Mouse (Mus musculus) embryo, embryonic 10.5 days (tissue): Measurements from ENCODE around the gene Gm49393.
"Not testable (repeated sequence)": the region's sequence is repeated elsewhere in the genome, so short reads cannot be mapped to it uniquely, and the experiment has no call there.

Experiments
- DNase-seq: peaks from one replicate; pipeline ENCODE4 v3.0.0-alpha.2; 2015; ENCODE audit warnings: low spot score

The Gm49393 gene

DNA sequence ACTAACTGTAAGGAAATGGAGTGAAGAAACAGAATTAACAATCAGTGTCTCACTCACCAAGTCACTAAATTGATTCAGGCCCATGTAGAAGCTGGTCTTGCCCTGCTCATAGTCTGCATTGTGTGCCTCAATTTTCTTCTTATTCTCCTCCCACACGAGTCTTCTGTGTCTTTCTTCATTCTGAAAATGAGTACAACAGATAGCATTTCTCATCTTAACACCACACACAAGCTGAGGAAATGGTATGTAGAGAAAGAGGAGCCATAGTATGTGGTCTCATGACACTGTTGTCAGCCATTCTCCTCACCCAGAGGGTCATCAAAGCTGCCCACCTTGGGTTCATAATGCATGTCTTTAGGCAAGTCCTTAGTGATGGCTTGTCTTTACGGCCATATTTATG lies at the start of gene Gm49393:
Gene Gm49393 (minus strand): TSS at position 101 of the 400 bp plus-strand sequence.
- not testable (repeated sequence) for DNase-seq

- not testable (repeated sequence) for DNase-seq
Observed at GRCm38 (mm10) chr13:60972319-60972718, 36.9 kb upstream of the Gm49393 start.

DNA sequence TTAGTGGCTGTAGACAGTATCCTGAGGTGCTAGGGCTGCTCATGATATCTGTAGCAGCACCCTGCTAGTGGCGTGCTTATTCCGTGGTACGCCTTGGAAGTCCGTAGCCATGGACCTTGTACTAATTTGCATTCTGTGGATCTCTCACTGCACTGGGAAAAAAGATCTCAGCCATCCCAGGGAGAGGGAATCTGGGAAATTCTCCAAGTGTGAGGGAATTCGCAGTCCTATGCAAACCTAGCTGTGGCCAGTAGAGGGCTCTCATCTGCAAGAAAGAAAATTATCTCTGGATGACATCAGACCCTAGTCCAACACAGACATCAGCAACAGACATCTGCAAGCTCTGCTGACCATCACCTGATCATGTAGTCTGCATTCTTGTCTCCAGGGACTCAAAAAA lies 28.6 kb upstream of the Gm49393 start:
- not testable (repeated sequence) for DNase-seq

DNA sequence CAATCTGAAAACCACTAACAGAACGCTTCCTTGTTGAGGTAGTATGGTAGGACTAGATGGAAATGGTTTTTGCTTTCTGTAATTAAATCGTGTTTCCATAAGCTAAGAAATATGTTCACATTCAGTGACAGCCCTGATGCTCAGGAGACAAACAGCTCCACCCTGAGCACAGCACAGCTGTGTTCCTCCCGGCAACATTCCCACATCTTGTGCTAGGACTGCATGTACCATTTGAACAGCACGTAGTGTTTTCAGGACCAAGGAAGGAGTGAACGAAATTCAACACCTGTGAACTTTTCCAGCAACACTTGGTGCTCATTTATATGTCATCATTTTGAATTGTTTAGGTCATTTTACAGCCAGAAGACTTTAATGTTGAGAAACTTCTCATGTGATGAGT lies 26.3 kb upstream of the Gm49393 start:
- DNase-seq = no peak

DNA sequence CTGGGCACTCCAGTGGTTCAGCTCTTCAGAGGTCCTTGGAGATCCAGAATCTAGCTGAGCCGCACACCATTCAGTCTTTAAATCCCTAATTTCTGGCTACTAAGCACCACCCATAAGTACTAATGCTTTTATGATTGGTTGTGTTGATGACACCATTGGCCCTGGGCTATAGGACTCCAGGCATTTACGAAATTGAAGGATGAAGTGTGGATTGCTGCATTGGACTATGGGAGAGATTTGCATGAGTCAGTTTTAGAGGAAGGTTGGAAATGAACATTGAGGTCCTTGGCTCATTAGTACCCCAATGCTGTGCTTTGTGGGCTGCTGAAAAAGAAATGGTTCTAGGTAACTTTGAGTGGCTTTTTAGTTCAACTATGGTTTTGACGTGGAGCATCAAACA lies 6.5 kb upstream of the Gm49393 start, which contains the start of gene Tpbpa:
Gene Tpbpa (minus strand): TSS at position 101 of the 400 bp plus-strand sequence.
- DNase-seq = not testable (repeated sequence)

DNA sequence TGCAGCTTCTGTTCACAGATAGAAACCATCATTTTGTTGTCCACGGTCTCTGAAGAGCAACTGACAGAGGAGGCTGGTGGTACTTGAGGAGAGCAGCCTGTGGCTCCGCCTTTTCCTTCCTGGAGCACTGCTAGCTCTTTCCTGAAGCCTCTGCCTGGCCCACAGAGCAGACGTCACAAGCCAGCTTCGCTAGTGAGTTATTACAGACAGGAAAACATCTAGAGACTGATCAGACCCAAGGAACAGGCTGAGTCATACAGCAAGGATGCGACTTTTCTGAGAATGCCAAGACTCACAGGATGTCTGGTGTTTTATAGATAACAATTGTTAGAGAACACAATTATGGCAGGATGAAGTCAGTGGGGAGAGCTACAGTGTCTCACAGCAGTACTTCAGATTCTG lies 1.1 kb upstream of the Gm49393 start, which contains the start of the genes Gm49391 and Ctla2a:
Gene Gm49391 (minus strand): TSS at position 72 of the 402 bp plus-strand sequence.
Gene Ctla2a (minus strand): TSS at position 126 of the 402 bp plus-strand sequence.
- peak; percentile 1 for DNase-seq

- not testable (repeated sequence) for DNase-seq
Observed at GRCm38 (mm10) chr13:60904780-60905179, 30.6 kb downstream of the Gm49393 start, which contains the start of gene Tpbpb. Gene Tpbpb (minus strand): TSS chr13:60904880.

DNA sequence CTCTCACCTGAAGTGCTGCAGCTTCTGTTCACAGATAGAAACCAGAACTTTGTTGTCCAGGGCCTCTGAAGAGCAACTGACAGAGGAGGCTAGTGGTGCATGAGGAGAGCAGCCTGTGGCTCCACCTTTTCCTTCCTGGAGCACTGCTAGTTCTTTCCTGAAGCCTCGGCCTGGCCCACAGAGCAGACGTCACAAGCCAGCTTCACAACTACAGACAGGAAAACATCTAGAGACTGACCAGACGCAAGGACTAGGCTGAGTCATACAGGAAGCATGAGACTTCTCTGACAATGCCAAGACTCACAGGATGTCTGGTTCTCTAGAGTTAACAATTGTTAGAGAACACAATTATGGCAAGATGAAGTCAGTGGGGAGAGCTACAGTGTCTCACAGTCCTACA lies 38.1 kb downstream of the Gm49393 start, which contains the start of gene Ctla2b:
Gene Ctla2b (minus strand): TSS at position 120 of the 400 bp plus-strand sequence.
- no peak for DNase-seq

GRCm38 (mm10) chr13:60896794-60897193 lies 38.6 kb downstream of the Gm49393 start, which contains the start of gene Gm49392:
Gene Gm49392 (minus strand): TSS chr13:60896894.
- DNase-seq = not testable (repeated sequence)

- DNase-seq = no peak
Observed at GRCm38 (mm10) chr13:60895406-60896160, 39.8 kb downstream of the Gm49393 start.

DNA sequence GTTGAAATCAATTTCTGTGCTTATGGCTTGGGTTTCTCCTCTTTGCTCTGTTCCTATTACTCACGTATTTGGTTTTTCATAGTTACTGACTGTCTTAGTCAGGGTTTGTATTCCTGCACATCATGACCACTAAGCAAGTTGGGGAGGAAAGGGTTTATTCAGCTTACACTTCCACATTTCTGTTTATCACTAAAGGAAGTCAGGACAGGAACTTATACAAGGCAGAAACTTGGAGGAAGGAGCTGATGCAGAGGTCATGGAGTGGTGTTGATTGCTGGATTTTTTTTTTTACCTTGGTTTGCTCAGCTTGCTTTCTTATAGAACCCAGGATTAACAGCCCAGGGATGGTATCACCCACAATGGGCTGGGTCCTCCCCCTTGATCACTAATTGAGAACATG lies 43.1 kb downstream of the Gm49393 start:
- no peak for DNase-seq

DNA sequence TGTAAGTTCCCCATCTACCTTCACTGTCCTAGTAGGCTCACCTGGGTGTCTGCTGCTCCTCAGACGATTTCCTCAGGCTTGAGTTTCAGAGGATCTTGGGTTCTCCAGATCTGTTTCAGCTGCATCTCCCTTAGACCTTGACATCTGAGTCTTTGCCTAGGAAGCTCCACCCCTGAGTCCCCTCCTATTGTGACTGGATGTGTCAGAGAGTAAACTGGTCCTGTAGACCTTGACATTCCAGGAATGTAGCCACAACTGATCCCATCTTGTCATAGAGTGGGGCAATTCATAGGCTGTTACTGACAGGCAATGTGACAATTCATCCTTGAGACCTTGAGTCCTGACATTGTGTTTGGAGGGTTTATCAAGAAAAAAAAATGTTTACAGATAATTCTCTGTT lies 71.1 kb downstream of the Gm49393 start, which contains the start of gene 4930486L24Rik:
Gene 4930486L24Rik (minus strand): TSS at position 195 of the 400 bp plus-strand sequence.
- no peak for DNase-seq

GRCm38 (mm10) chr13:60848241-60849120 lies 86.9 kb downstream of the Gm49393 start:
- DNase-seq = no peak

GRCm38 (mm10) chr13:60843153-60843552 lies 92.2 kb downstream of the Gm49393 start:
- DNase-seq = no peak

DNA sequence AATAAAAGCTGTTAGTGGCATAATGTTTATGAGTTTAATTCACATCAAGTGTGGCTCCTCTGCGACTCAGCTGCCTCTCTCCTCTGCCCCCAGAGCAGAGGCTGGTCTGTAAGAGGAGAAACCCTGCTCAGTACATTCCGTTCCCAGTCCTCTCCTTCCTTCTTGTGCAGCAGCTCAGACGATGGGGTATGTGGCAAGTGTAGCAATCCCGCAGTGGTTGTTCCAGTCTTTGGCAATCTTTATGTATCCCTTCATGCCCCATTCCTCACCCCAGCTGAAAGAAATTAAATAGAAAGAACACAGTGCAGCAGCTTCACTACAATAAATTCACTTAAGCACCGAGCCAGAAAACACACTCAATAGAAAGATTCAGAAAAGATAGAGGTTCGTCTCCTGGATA lies 92.7 kb downstream of the Gm49393 start:
- DNase-seq = no peak

- DNase-seq = no peak
Observed at GRCm38 (mm10) chr13:60839353-60839902, 96.0 kb downstream of the Gm49393 start.

GRCm38 (mm10) chr13:60826052-60826451 lies 109.3 kb downstream of the Gm49393 start:
- DNase-seq = peak; percentile 3

DNA sequence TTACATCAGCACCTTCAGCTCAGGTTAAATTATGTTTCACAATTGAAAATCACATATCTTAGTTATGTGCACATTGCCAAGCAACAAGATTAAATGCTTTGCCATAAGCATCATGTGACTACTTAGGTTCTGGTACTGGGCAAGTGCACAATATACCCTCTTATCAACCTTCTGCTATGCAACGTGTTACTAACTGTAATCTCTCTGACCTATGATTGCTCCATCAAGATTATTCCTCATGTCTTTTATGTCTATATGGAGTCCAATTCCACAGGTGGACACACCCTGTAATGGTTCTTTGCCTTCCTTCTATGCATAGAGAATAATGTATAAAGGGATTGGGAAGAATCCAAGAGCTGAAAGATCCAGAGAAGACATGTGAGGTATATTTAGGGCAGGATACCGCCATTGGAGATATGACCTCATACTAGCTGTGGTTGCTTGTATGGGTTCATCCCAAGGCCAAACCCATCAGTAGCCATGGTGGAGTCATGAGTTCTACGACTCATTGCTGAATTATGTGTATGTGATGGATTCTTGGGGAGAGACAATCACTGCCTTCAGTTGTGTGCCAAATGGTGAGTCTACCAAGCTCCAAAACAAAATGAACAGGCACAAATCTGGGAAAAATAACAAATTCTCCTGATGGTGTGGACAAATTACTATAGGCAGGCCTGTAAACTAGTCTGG lies 114.8 kb downstream of the Gm49393 start:
- DNase-seq = no peak

DNA sequence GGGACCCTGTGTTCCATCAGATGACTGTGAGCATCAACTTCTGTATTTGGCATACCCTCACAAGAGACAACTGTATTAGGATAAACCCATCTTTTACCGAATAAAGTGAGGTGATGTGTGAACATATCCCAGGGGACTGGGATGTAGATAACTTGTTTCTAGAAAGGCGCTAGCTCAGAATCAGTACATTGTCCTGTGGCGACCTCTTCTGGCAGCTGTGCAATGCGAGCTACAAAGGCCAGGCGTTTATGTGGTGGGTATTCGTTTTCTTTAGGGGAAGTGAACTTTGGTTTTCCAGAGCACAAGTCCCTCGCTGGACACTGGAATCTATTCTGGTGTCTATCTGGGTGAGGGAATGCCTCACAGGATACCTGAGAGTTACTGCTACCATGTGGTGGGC lies 115.9 kb downstream of the Gm49393 start:
- peak; percentile 77 for DNase-seq

GRCm38 (mm10) chr13:60813722-60814121 lies 121.7 kb downstream of the Gm49393 start:
- no peak for DNase-seq

GRCm38 (mm10) chr13:60812768-60813167 lies 122.6 kb downstream of the Gm49393 start:
- no peak for DNase-seq
